Mouse (Mus musculus) frontal cortex, postnatal 25 days (tissue): Measurements from ENCODE around the gene Cd300c2.
"Not testable (repeated sequence)": the region's sequence is repeated elsewhere in the genome, so short reads cannot be mapped to it uniquely, and the experiment has no call there.

Experiments used
- DNase-seq, 2 experiments: peaks; one replicate each; pipeline ENCODE4 v3.0.0; 2022; ENCODE audit warnings: low spot score in 2 of 2

Gene Cd300c2

GRCm38 (mm10) chr11:115001474-115002040 lies at the start of gene Cd300c2:
Gene Cd300c2 (minus strand): TSS chr11:115001880.
- DNase-seq: no peak

GRCm38 (mm10) chr11:115049282-115049895 lies 47.7 kb upstream of the Cd300c2 start:
- peak in 1 of 2 experiments; percentile 4 for DNase-seq

- no peak for DNase-seq
These were observed 46.6 kb upstream of the Cd300c2 start, which contains the start of gene Cd300ld3 for GRCm38 (mm10) chr11:115048259-115048658. Gene Cd300ld3 (minus strand): TSS chr11:115048409.

GRCm38 (mm10) chr11:115037669-115038068 lies 36.0 kb upstream of the Cd300c2 start, which contains the start of gene Cd300ld5:
Gene Cd300ld5 (minus strand): TSS chr11:115037769.
- DNase-seq: not testable (repeated sequence)

- DNase-seq: not testable (repeated sequence)
These were observed 25.2 kb upstream of the Cd300c2 start, which contains the start of gene Cd300ld4 for GRCm38 (mm10) chr11:115026912-115027311. Gene Cd300ld4 (minus strand): TSS chr11:115027012.

- DNase-seq: not testable (repeated sequence)
These were observed 14.4 kb upstream of the Cd300c2 start, which contains the start of gene Cd300ld2 for GRCm38 (mm10) chr11:115016093-115016492. Gene Cd300ld2 (minus strand): TSS chr11:115016193.

GRCm38 (mm10) chr11:115004070-115004469 lies 2.4 kb upstream of the Cd300c2 start:
- no peak for DNase-seq

- no peak for DNase-seq
These were observed 11.9 kb downstream of the Cd300c2 start, which contains the start of gene Cd300ld for GRCm38 (mm10) chr11:114989793-114990192. Gene Cd300ld (minus strand): TSS chr11:114989922.

- no peak for DNase-seq
These were observed 19.8 kb downstream of the Cd300c2 start for GRCm38 (mm10) chr11:114981866-114982265.

GRCm38 (mm10) chr11:114972726-114973125 lies 29.0 kb downstream of the Cd300c2 start:
- no peak for DNase-seq

- no peak for DNase-seq
These were observed 32.9 kb downstream of the Cd300c2 start, which contains the start of gene Cd300c for GRCm38 (mm10) chr11:114968752-114969207. Gene Cd300c (minus strand): TSS chr11:114969157.

- DNase-seq: no peak
These were observed 36.4 kb downstream of the Cd300c2 start for GRCm38 (mm10) chr11:114965182-114965828.

- DNase-seq: no peak
These were observed 41.3 kb downstream of the Cd300c2 start for GRCm38 (mm10) chr11:114960369-114960768.
